Mouse (Mus musculus) neural tube, embryonic 14.5 days (tissue): ENCODE data around the gene Gm5797. TPM values are rescaled to one million over a fixed set of nuclear protein-coding genes. Genes with fewer than 3 reads are reported as not detected.
A peak's percentile ranks its signal among the peaks of the same experiment; 100 is the strongest.
"Not testable (repeated sequence)": the region's sequence is repeated elsewhere in the genome, so short reads cannot be mapped to it uniquely, and the experiment has no call there.

ENCODE experiments used
- ATAC-seq: fragments of 200-750 bp; cut with Nextera tagmentation; 2 replicates; pipeline ENCODE4 v1.8.0; 2017; ENCODE audit warnings: low read depth, mild to moderate bottlenecking, moderate TSS enrichment, moderate library complexity
- H3K27ac ChIP-seq: fragments of 300-500 bp; sonication (generic); 2 replicates; pipeline ENCODE4 v1.5.1; 2014; ENCODE audit warnings: low read depth, mild to moderate bottlenecking, control low read depth, low read length, moderate library complexity, mixed read lengths
- H3K27me3 ChIP-seq: fragments of 300-500 bp; sonication (generic); 2 replicates; pipeline ENCODE4 v1.6.1; 2014; ENCODE audit warnings: low read length; ENCODE audit not compliant: control insufficient read depth, insufficient read depth
- H3K36me3 ChIP-seq: fragments of 300-500 bp; sonication (generic); 2 replicates; pipeline ENCODE4 v1.6.1; 2014; ENCODE audit warnings: low read length, mixed read lengths; ENCODE audit not compliant: control insufficient read depth, insufficient read depth
- H3K4me1 ChIP-seq: fragments of 300-500 bp; sonication (generic); 2 replicates; pipeline ENCODE4 v1.6.1; 2014; ENCODE audit warnings: low read length; ENCODE audit not compliant: control insufficient read depth, insufficient read depth
- H3K4me2 ChIP-seq: fragments of 300-500 bp; sonication (generic); 2 replicates; pipeline ENCODE4 v1.6.1; 2014; ENCODE audit warnings: mild to moderate bottlenecking, low read depth, low read length, control low read depth
- H3K4me3 ChIP-seq: fragments of 300-500 bp; sonication (generic); 2 replicates; pipeline ENCODE4 v1.5.1; 2014; ENCODE audit warnings: low read depth, low read length, control low read depth, mixed read lengths
- H3K9ac ChIP-seq: fragments of 300-500 bp; sonication (generic); replicated peaks from 2 replicates; pipeline ENCODE4 v1.6.1; 2014; ENCODE audit warnings: low read depth, mild to moderate bottlenecking, control low read depth, low read length, mixed read lengths
- H3K9me3 ChIP-seq: fragments of 300-500 bp; sonication (generic); 2 replicates; pipeline ENCODE4 v1.6.1; 2016; ENCODE audit warnings: low read length; ENCODE audit not compliant: control insufficient read depth
- WGBS: fragments of 180-500 bp; shearing (Covaris S2); extraction: QIAGEN DNeasy Blood & Tissue Kit; methylation state at CpG from one replicate; pipeline ENCODE4 v1.1.7; 2014; 5-methylcytosine and 5-hydroxymethylcytosine counted together
- polyA plus RNA-seq: library from polyadenylated mRNA; unstranded; fragments of >200 nt; fragmentation: Nextera tagmentation; extraction: Ambion mirVana; gene quantifications from 2 replicates; pipeline ENCODE4 v1.2.1, GENCODE M21; 2014

Gm5797 gene
- not detected in 2 replicates for polyA plus RNA-seq

DNA sequence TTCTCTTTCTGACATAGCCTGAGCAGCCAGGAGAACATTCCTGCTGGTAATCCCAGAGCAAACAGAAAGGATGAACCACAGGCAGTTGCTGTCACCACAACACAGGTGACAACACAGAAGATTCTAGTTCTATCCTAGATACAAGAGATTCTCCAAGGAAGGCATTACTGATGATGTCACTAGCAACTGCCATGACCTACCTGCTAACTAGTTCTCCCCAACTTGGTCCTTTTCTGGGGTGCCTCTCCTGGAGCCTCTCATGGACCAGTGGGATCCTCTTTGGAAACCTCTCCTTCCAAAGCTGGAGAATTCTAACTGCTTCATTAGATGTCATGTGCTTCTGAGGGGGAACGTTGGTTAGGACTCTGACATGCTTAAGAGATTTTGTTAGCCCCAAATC lies at the start of gene Gm5797:
Gm5797 (minus strand) TSS at position 101 of the 400 bp plus-strand sequence.
- H3K27me3 ChIP-seq, H3K9ac ChIP-seq, H3K27ac ChIP-seq, ATAC-seq, H3K4me2 ChIP-seq, H3K4me3 ChIP-seq, H3K4me1 ChIP-seq, H3K36me3 ChIP-seq, H3K9me3 ChIP-seq: not testable (repeated sequence)
- no CpG with 5 or more reads among the region's 1 CpGs for WGBS

DNA sequence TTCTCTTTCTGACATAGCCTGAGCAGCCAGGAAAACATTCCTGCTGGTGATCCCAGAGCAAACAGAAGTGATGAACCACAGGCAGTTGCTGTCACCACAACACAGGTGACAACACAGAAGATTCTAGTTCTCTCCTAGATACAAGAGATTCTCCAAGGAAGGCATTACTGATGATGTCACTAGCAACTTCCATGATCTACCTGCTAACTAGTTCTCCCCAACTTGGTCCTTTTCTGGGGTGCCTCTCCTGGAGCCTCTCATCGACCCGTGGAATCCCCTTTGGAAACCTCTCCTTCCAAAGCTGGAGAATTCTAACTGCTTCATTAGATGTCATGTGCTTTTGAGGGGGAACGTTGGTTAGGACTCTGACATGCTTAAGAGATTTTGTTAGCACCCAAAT lies 32.8 kb upstream of the Gm5797 start, which contains the start of gene Gm8374:
Gm8374 (minus strand) TSS at position 101 of the 400 bp plus-strand sequence.
- H3K4me3 ChIP-seq, ATAC-seq, H3K36me3 ChIP-seq, H3K9me3 ChIP-seq, H3K4me1 ChIP-seq, H3K27me3 ChIP-seq, H3K4me2 ChIP-seq, H3K27ac ChIP-seq, H3K9ac ChIP-seq: not testable (repeated sequence)
- WGBS = 82% methylated on average over 3 of the region's 3 CpGs

- peak; percentile 41; the same call in 1 of the 2 replicates for ATAC-seq
- H3K4me1 ChIP-seq, H3K9me3 ChIP-seq, H3K27ac ChIP-seq, H3K27me3 ChIP-seq, H3K36me3 ChIP-seq: not testable (repeated sequence)
- Histone ChIP-seq H3K4me3 (peak overlapping the region; percentile 43), H3K9ac (peak overlapping the region; percentile 46), H3K4me2 (peak overlapping the region; percentile 44)
- WGBS = 0% methylated on average over 16 of the region's 19 CpGs
These were observed 17.1 kb downstream of the Gm5797 start for GRCm38 (mm10) chr14:7315093-7315492.

DNA sequence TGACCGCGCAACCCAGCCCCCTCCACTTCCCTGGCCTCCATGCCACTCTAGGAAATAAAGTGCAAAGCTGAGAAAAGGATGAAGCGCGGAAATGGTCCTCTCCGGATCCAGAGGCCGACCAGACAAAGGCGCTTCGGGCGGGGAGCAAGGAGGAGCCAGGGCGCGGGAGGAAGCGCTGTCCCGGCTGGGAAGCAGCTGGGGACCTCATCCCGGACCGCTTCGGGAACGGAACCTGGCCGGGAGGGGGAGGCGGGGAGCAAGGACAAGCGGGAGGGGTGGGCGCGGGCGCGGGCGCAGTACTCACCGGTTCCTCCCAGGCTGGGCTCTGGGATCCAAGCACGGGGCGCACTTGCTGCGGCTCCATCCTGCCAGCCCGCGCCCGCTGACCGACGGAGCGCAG lies 17.5 kb downstream of the Gm5797 start, which contains the start of gene Gm3739:
Gm3739 (minus strand) TSS at position 389 of the 400 bp plus-strand sequence.
- ATAC-seq, H3K36me3 ChIP-seq: not testable (repeated sequence)

More for the DNA sequence above, 17.5 kb downstream of the Gm5797 start, which contains the start of gene Gm3739:
- H3K4me1 ChIP-seq, H3K27me3 ChIP-seq, H3K27ac ChIP-seq, H3K9me3 ChIP-seq: not testable (repeated sequence)
- peak within 1 kb of the TSS; percentile 44 for H3K4me2 ChIP-seq
- 0% methylated on average over 22 of the region's 35 CpGs for WGBS
- H3K4me3 ChIP-seq = peak within 1 kb of the TSS; percentile 43
- H3K9ac ChIP-seq = peak within 1 kb of the TSS; percentile 46

Other genes starting within 250 kb of the Gm5797 start
- 7.5 and 9.3 TPM in 2 replicates for gene Gm3696, start 231.8 kb downstream of the Gm5797 start, polyA plus RNA-seq
- 0.13 TPM in 1 of 2 replicates, not detected in the other for gene Gm6676, start 207.0 kb downstream of the Gm5797 start, polyA plus RNA-seq
- 11.6 and 12.4 TPM in 2 replicates for gene Gm3512, start 157.9 kb downstream of the Gm5797 start, polyA plus RNA-seq
- gene Gm16434, start 137.9 kb downstream of the Gm5797 start, polyA plus RNA-seq = 0.13 TPM in 1 of 2 replicates, not detected in the other
- gene Gm3727, start 67.7 kb downstream of the Gm5797 start, polyA plus RNA-seq = not detected in 2 replicates
- 4.3 and 7.4 TPM in 2 replicates for gene Gm3739, start 17.3 kb downstream of the Gm5797 start, polyA plus RNA-seq
- not detected in 2 replicates for gene Gm8374, start 32.7 kb upstream of the Gm5797 start, polyA plus RNA-seq
- gene Gm3755, start 118.5 kb upstream of the Gm5797 start, polyA plus RNA-seq = 0.52 TPM in 1 of 2 replicates, not detected in the other
- 16.0 and 20.1 TPM in 2 replicates for gene Gm3752, start 151.4 kb upstream of the Gm5797 start, polyA plus RNA-seq
- gene Gm3558, start 236.2 kb upstream of the Gm5797 start, polyA plus RNA-seq = 7.2 and 7.9 TPM in 2 replicates